Mouse (Mus musculus) kidney, embryonic 14.5 days (tissue): ENCODE results near the gene Nusap1. TPM values are rescaled to one million over a fixed set of nuclear protein-coding genes. Genes with fewer than 3 reads are reported as not detected.
A peak's percentile ranks its signal among the peaks of the same experiment; 100 is the strongest.

Experiments
- ATAC-seq: fragments of 200-750 bp; cut with Nextera tagmentation; 2 replicates; pipeline ENCODE4 v1.8.0; 2017; ENCODE audit warnings: moderate number of reproducible peaks, mild to moderate bottlenecking, moderate TSS enrichment, moderate library complexity; ENCODE audit not compliant: low FRiP score, low TSS enrichment
- H3K27ac ChIP-seq: fragments of 300-500 bp; sonication (generic); 2 replicates; pipeline ENCODE4 v1.5.1; 2014; ENCODE audit warnings: low read depth, mild to moderate bottlenecking, low read length, moderate library complexity, mixed read lengths
- H3K27me3 ChIP-seq: fragments of 300-500 bp; sonication (generic); 2 replicates; pipeline ENCODE4 v1.6.1; 2014; ENCODE audit warnings: mild to moderate bottlenecking, low read length; ENCODE audit not compliant: control insufficient read depth, insufficient read depth
- H3K36me3 ChIP-seq: fragments of 300-500 bp; sonication (generic); 2 replicates; pipeline ENCODE4 v1.6.1; 2014; ENCODE audit warnings: low read length, mixed read lengths; ENCODE audit not compliant: control insufficient read depth, insufficient read depth
- H3K4me1 ChIP-seq: fragments of 300-500 bp; sonication (generic); 2 replicates; pipeline ENCODE4 v1.6.1; 2014; ENCODE audit warnings: low read length, mixed read lengths; ENCODE audit not compliant: control insufficient read depth, insufficient read depth
- H3K4me2 ChIP-seq: fragments of 300-500 bp; sonication (generic); replicated peaks from 2 replicates; pipeline ENCODE4 v1.6.1; 2014; ENCODE audit warnings: low read depth, mild to moderate bottlenecking, low read length
- H3K4me3 ChIP-seq: fragments of 300-500 bp; sonication (generic); 2 replicates; pipeline ENCODE4 v1.5.1; 2014; ENCODE audit warnings: mild to moderate bottlenecking, low read length
- H3K9ac ChIP-seq: fragments of 300-500 bp; sonication (generic); 2 replicates; pipeline ENCODE4 v1.6.1; 2014; ENCODE audit warnings: low read depth, mild to moderate bottlenecking, low read length, moderate library complexity
- H3K9me3 ChIP-seq: fragments of 300-500 bp; sonication (generic); 2 replicates; pipeline ENCODE4 v1.6.1; 2016; ENCODE audit warnings: low read length; ENCODE audit not compliant: control insufficient read depth
- WGBS: fragments of 180-500 bp; shearing (Covaris S2); extraction: QIAGEN DNeasy Blood & Tissue Kit; methylation state at CpG from one replicate; pipeline ENCODE4 v1.1.7; 2014; 5-methylcytosine and 5-hydroxymethylcytosine counted together
- polyA plus RNA-seq: library from polyadenylated mRNA; unstranded; fragments of >200 nt; fragmentation: Nextera tagmentation; extraction: Ambion mirVana; gene quantifications from 2 replicates; pipeline ENCODE4 v1.2.1, GENCODE M21; 2014

Nusap1 gene
- polyA plus RNA-seq, 1 experiment from 2014 or later = 77.2 TPM

DNA sequence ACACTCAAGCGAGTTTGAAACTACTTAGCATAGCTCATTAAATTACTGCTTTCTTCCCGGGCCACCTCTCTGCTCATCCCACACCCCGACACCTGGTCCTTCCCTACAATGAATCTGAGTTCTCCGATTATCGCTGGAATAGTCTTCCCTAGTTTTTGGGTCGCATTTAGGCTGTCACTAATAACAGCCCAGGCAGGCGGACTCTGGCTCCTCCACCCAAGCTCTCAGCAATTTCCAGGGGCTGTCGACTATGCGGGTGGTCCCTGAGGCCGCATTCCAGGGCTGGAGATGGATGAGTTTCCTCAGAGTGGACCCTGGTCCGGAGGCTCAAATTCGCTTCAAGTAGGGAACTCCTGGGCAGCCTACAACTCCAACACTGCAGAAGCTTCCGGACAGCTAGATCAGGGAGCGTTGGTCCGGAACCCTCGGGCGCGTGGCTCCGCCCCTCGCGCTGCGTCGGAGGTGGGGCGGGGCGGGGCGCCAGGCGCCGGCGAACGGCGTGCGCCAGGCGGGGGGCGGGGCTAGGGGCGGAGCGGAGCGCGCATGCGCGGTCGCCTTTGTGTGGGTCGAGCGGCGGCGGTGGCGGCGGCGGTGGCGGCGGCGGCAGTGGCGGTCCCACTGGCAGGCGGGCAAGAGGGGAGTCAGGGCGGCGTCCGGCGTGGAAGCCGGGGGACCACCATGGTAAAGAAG, 56.6 kb downstream of the Nusap1 start, which contains the start of gene Rtf1:
Rtf1 (plus strand) TSS at position 544 of the 690 bp plus-strand sequence.
- under 1% methylated on average over 55 of the region's 58 CpGs for WGBS
- Histone ChIP-seq H3K4me1 (no peaks in the 10 kb centered on the region), H3K9me3 (no peaks in the 10 kb centered on the region), H3K4me3 (peak within 1 kb of the TSS; percentile 78), H3K36me3 (peaks cover 1% of the 10 kb centered on the region; the same call in 1 of the 2 replicates), H3K27ac (peak within 1 kb of the TSS; percentile 80), H3K27me3 (no peaks in the 10 kb centered on the region; the same call in 1 of the 2 replicates), H3K4me2 (peak within 1 kb of the TSS; percentile 85), H3K9ac (peak within 1 kb of the TSS; percentile 89)
- ATAC-seq = peak; percentile 98

DNA sequence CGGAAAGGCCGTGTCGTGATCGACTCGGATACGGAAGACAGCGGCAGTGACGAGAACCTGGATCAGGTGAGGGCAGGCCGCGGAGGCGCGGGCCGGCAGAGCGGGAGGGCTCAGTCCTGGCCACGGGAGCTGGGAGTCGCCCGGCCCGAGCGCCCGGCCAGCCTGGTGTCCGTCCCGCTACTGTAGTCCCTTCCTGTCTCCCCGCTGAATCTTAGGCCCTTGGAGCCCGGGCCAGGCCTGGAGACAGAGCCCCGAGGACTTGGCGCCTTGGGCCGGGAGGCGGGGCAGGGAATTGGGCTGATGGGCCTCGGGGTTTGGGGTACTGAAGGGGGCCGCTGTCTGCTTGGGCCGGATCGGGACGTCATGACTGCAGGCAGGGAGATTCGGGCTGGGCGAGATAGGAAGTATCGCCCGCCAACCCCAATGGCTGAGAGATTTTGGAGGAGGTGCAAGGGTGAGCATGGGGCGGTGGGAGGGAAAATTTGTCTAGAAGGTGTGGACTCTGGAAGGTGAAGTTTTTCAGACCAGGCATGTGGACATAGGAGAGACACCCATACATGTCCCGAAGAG, 57.2 kb downstream of the Nusap1 start:
- peak; percentile 87 for ATAC-seq
- under 1% methylated on average over 26 of the region's 39 CpGs for WGBS

DNA sequence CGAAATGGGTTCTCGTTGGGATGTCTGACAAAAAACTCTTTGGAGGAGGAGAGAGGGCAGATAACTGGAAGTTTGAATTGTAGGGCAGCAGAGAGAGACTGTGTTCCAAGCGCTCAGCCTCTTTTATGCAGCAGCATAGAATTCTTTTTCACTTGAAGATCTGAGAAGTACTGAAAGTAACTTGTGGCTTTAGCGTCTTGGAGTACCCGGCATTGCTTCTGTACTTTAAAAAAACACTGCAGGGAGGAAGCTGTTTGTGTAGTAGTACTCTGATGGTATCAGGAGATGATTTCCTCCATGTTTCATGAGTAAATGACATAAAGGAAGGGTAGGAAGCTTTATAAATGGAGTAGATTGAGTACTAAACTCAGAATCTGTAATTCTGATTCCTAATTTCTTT, 57.7 kb downstream of the Nusap1 start:
- Histone ChIP-seq H3K27ac (no peak overlapping the region), H3K9ac (peak overlapping the region; percentile 89), H3K4me3 (peak overlapping the region; percentile 78), H3K9me3 (no peaks in the 10 kb centered on the region), H3K4me1 (no peaks in the 10 kb centered on the region), H3K4me2 (peak overlapping the region; percentile 75), H3K36me3 (peaks cover 3% of the 10 kb centered on the region; the same call in 1 of the 2 replicates), H3K27me3 (no peaks in the 10 kb centered on the region; the same call in 1 of the 2 replicates)
- ATAC-seq = no peak
- WGBS = 2% methylated on average over 5 of the region's 5 CpGs

More for the DNA sequence above, 57.2 kb downstream of the Nusap1 start:
- H3K4me3 ChIP-seq = peak overlapping the region; percentile 78
- peaks cover 3% of the 10 kb centered on the region; the same call in 1 of the 2 replicates for H3K36me3 ChIP-seq
- peak overlapping the region; percentile 89 for H3K9ac ChIP-seq
- peak overlapping the region; percentile 75 for H3K4me2 ChIP-seq
- no peaks in the 10 kb centered on the region for H3K9me3 ChIP-seq
- no peaks in the 10 kb centered on the region for H3K4me1 ChIP-seq
- H3K27ac ChIP-seq = peak overlapping the region; percentile 20; the same call in 1 of the 2 replicates
- H3K27me3 ChIP-seq = no peaks in the 10 kb centered on the region; the same call in 1 of the 2 replicates

DNA sequence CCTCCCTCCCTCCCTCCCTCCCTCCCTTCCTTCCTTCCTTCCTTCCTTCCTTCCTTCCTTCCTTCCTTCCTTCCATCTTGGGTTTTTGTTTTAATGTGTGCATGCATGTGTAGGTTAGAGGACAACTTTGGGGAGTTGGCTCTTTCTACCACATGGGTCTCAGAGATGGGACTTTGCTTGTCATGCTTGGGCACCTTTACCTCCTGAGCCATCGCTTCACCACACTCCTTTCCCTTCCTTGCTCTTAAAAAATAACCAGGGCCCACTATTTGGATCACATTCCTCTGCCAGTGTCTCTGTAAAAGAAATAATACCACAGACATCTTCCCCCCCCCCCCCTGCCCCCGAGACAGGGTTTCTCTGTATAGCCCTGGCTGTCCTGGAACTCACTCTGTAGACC, 65.6 kb downstream of the Nusap1 start:
- H3K27ac ChIP-seq = no peak overlapping the region
- H3K36me3 ChIP-seq = peaks cover 3% of the 10 kb centered on the region; the same call in 1 of the 2 replicates
- H3K9ac ChIP-seq = no peak overlapping the region
- no peak overlapping the region for H3K4me2 ChIP-seq
- no peaks in the 10 kb centered on the region for H3K27me3 ChIP-seq
- H3K4me1 ChIP-seq = no peaks in the 10 kb centered on the region
- H3K4me3 ChIP-seq = no peak overlapping the region
- H3K9me3 ChIP-seq = no peaks in the 10 kb centered on the region
- WGBS = 85% methylated on average over 2 of the region's 2 CpGs
- no peak for ATAC-seq

DNA sequence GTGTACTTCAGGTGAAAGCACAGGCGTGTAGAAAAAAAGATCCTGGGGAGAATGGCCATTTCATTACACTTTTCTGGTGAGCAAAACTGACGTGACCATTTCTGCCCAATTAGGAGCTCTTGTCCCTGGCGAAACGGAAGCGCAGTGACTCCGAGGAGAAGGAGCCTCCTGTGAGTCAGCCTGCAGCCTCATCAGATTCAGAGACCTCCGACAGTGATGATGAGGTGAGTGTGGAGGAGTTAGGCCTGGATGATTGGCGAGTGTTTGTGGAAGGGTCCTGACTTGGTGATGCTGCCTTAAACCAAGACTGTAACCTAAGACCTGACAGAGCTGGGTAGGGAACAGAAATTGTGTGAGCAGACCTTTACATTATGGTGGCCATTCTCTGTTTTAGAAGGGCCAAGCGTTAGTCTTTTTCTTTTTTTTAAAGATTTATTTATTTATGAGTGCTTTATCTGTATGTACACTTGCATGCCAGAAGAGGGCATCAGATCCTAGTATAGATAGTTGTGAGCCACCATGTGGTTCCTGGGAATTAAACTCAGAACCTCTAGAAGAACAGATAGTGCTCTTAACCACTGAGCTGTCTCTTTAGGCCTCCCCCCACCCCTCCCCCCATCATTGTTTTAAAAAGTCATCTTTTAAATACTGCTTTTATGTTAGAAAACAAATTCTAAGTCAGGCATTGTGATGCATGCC, 74.1 kb downstream of the Nusap1 start:
- H3K9ac ChIP-seq = no peak overlapping the region
- H3K4me3 ChIP-seq = no peak overlapping the region
- WGBS = 76% methylated on average over 9 of the region's 9 CpGs
- no peaks in the 10 kb centered on the region for H3K27me3 ChIP-seq
- H3K36me3 ChIP-seq = peaks cover 10% of the 10 kb centered on the region
- no peaks in the 10 kb centered on the region for H3K9me3 ChIP-seq
- ATAC-seq = no peak
- H3K4me1 ChIP-seq = no peaks in the 10 kb centered on the region
- no peak overlapping the region for H3K27ac ChIP-seq
- H3K4me2 ChIP-seq = no peak overlapping the region

DNA sequence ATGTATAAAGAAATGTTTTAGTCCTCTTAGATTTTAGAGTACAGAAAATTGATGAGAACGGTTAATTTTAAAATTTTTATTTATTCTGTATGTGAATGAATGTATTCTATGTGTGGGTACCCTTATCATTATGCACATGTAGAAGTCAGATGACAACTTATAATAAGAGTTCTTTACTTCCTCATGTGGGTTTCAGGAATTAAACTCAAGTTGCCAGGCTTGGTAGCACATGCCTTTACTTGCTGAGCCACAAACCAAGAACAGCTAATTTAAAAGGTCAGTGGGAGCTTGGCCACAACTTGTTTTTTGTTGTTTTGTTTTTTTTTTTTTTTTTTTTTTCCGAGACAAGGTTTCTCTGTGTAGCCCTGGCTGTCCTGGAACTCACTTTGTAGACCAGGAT, 76.7 kb downstream of the Nusap1 start:
- Histone ChIP-seq H3K9me3 (no peaks in the 10 kb centered on the region), H3K27ac (no peak overlapping the region), H3K27me3 (no peaks in the 10 kb centered on the region), H3K4me1 (no peaks in the 10 kb centered on the region), H3K36me3 (peaks cover 17% of the 10 kb centered on the region), H3K4me3 (no peak overlapping the region), H3K4me2 (no peak overlapping the region), H3K9ac (no peak overlapping the region)
- 98% methylated on average over 1 of the region's 2 CpGs for WGBS
- ATAC-seq = no peak

DNA sequence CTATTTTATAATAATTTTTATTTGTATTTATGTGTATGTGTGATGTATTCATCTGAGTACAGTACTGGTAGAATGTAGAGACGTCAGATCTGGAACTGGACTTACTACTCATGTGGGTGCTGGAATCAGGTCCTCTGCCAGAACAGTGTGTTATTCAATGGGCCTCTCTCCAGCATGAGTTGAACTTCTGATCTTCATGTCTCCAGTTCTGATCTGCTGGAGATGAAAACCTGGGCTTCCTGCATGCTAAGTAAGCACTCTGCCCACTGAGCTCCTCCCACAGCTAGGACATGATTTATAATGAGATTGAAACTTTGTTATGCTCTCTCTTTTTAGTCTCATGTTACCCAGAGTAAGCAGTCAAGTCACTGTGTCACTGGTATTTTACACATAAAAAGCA, 78.0 kb downstream of the Nusap1 start:
- no peak overlapping the region for H3K9ac ChIP-seq
- no peak overlapping the region for H3K4me2 ChIP-seq
- no peaks in the 10 kb centered on the region for H3K4me1 ChIP-seq
- no peak for ATAC-seq
- H3K36me3 ChIP-seq = peaks cover 19% of the 10 kb centered on the region
- no peaks in the 10 kb centered on the region for H3K27me3 ChIP-seq
- H3K4me3 ChIP-seq = no peak overlapping the region
- no peaks in the 10 kb centered on the region for H3K9me3 ChIP-seq
- WGBS = 76% methylated on average over 1 of the region's 1 CpGs
- no peak overlapping the region for H3K27ac ChIP-seq

DNA sequence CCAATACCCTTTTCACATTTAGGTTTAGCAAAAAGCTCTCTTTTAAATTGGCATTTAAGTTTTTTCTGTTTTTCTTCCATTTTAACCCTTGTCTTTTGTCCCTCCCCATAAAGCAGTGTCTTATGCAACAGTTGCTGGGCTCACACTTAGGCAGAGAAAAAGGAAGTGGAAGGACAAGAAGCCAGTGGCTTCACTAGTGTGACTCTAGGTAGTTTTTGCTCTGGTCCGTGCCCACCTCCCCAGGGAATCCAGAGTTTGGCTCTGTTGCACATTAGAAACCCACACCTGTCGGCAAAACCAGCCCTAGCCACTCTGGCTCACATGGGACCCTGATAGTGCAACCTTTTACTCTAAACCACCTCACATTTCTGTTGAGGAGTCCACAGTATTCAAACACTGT, 80.4 kb downstream of the Nusap1 start:
- Histone ChIP-seq H3K4me2 (no peak overlapping the region), H3K9me3 (no peaks in the 10 kb centered on the region), H3K4me1 (no peaks in the 10 kb centered on the region), H3K9ac (no peak overlapping the region), H3K4me3 (no peak overlapping the region), H3K36me3 (peaks cover 15% of the 10 kb centered on the region), H3K27me3 (no peaks in the 10 kb centered on the region), H3K27ac (no peak overlapping the region)
- WGBS = 90% methylated on average over 2 of the region's 2 CpGs
- ATAC-seq = no peak

DNA sequence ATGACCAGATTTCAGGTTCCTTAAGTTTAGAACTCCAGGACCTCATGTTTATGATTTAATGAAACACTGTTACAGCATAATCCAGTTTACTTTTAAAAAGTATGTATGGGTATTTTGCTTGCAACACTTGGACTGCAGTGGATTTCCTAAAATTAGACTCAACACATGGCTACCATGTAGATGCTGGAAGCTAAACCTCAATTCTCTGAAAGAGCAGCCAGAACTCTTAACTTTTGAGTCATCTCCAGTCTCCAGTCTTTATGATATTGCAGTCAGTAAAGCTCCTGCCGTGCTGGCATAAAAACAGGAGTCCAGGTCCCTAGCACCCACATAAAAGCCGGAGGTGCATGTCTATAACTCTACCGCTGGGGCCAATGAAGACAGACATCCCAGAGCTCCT, 81.9 kb downstream of the Nusap1 start:
- Histone ChIP-seq H3K36me3 (peaks cover 19% of the 10 kb centered on the region), H3K27ac (no peak overlapping the region), H3K4me3 (no peak overlapping the region), H3K9ac (no peak overlapping the region), H3K9me3 (no peaks in the 10 kb centered on the region), H3K27me3 (no peaks in the 10 kb centered on the region), H3K4me1 (no peaks in the 10 kb centered on the region), H3K4me2 (no peak overlapping the region)
- WGBS = 93% methylated on average over 3 of the region's 3 CpGs
- ATAC-seq = no peak
